Mouse (Mus musculus) monocyte, adult 2 months (primary cell): ENCODE measurements around the gene Stk19.
"Not testable (repeated sequence)": the region's sequence is repeated elsewhere in the genome, so short reads cannot be mapped to it uniquely, and the experiment has no call there.

Experiments
- DNase-seq, 2 experiments: peaks; one replicate each; pipeline ENCODE4 v3.0.0; 2022; ENCODE audit warnings: low spot score in 2 of 2, low read depth in 1 of 2

The Stk19 gene

GRCm38 (mm10) chr17:34798071-34798470, 38.7 kb downstream of the Stk19 start:
- DNase-seq = not testable (repeated sequence)

GRCm38 (mm10) chr17:34797211-34797995, 39.3 kb downstream of the Stk19 start:
- DNase-seq = not testable (repeated sequence)

GRCm38 (mm10) chr17:34796311-34797140, 40.2 kb downstream of the Stk19 start:
- DNase-seq = no peak

- no peak for DNase-seq
Measured at GRCm38 (mm10) chr17:34795633-34796032, 41.1 kb downstream of the Stk19 start.

GRCm38 (mm10) chr17:34795016-34795415, 41.7 kb downstream of the Stk19 start:
- no peak for DNase-seq

- no peak for DNase-seq
Measured at GRCm38 (mm10) chr17:34777680-34778325, 58.9 kb downstream of the Stk19 start.
